Mouse (Mus musculus) cerebellum, adult 11 months (tissue): ENCODE data around the gene Sptssa.

Source experiments
- DNase-seq: peaks from one replicate; pipeline ENCODE4 v3.0.0; 2022

Sptssa gene

DNA sequence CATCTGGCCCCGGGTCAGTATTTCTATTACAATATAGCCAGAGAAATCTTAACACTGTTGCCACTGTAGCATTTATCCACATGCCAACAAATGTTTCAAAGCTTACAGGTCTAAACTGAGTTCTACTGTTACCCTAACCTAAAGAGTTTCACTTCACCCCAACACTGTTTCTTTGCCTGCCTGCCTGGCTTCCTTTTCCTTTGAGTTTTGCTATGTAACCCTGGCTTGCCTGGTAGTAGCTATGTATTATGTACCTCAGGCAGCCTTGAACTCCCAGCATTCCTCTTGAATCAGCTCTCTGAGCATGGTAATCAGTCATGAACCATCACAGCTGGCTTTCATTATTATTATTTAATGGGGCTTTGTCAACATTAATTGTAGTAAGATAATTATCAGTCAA lies 1.6 kb downstream of the Sptssa start:
- no peak for DNase-seq

DNA sequence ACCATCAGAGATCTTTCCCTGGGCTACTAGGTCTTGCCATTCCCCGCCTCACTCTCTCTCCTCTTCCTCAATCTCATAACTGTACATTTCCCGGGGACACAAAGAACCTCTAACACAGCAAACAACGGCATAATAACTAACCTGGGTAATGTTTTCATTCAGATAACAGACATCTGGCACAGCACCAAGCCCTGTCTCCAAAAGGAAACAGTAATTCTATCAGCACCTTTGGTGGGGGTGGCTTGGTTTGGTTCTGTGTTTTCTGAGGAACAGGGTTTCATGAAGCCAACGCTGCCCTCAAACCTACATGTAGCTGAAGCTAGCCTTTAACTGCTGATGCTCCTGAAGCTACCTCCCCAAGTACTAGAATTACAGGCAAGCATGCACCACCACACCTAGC lies 2.2 kb downstream of the Sptssa start:
- DNase-seq, result no peak

DNA sequence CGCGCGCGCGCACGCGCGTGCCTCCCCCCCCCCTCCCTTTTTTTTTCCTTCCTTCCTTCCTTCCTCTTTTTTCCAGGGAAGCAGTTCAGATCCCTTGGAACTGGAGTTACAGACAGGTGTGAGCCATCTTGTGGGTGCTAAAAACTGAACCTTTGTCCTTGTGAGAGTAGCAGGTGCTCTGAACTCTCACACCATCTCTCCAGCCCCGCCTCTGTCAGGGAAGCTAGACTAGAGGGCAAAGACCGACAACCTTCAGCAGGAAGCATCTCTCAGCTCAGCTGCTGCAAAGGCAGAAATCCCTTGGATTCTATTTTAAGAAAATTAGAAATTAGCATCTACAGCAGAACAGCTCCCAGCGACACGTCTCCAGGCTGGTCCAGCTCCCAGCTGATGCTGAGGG lies 4.0 kb downstream of the Sptssa start:
- DNase-seq, result no peak

DNA sequence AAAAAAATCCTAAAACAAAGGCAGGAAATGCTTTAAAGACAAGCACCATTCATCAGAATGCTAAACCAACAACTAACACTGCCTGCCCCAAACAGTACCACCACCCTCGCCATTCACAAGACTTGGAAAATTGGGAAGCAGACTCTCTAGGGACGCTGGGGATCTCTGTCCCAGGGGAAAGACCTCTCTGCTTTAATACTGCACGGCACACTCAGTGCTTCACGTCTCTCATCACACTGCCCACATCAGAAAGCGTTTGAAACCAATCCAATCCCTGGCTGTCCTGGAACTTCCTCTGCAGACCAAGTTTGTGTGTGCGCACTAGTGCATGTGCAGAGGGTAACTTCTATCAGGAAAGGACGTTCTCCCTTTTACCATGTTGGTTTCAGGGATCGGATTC lies 4.6 kb downstream of the Sptssa start:
- no peak for DNase-seq

DNA sequence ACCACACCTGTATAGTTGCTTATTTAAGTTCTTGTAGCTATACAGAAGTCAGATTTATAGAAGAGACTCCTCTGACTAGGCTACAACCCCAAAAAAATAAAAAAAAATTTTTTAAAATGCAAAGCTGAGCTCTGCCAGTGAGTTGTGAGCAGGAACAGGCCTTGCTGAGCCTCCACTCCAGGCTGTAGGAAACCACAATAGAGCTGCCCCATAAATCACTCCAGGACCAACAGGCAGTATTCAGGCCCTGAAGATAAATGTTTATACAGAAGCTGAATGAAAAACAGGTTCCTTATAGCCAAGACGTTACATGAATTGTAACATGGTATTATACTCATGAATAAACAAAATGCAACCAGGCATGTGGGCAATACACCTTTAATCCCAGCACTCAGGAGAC lies 5.2 kb downstream of the Sptssa start:
- no peak for DNase-seq

DNA sequence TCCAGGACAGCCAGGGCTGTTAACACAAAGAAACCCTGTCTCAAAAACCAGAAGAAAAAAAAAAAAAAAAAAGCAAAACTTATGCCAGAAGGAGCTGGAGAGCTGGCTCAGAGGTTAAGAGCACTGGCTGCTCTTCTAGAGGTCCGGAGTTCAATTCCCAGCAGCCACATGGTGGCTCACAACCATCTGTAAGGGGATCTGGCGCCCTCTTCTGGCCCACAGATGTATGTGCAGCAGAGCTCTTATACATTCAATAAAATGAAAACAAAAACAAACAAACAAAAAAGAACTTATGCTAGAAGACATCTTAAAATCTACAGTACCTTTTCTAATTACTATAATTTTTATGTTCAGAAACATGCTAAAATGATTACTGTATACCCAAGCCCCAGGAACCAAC lies 11.4 kb downstream of the Sptssa start:
- DNase-seq, result no peak

DNA sequence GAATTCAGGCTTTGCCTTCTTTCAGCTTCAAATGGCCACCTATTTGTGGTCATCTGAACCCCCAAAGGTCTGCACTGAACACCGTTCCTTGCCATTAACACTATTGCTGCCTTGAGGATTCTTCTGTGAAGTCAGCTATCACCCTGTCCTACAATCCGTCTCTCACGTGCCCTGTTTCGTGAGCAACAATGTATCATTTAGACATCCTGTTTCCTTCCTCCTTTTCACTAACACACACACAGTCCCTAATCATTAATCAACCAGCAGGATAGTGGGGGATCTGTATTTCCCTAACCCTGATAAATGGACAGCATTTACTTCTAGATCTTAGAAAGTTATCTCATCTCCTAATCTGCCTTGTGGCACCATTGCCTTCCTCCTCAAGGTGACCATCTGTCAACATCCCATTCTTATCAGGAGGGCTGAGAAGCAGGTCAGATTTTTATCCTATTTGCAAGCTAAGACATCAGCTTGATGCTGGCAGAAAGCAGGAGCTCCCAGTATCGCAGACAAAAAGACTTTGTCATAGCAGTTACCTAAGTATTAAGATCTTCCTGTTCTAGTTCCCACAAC lies 13.0 kb downstream of the Sptssa start:
- no peak for DNase-seq

DNA sequence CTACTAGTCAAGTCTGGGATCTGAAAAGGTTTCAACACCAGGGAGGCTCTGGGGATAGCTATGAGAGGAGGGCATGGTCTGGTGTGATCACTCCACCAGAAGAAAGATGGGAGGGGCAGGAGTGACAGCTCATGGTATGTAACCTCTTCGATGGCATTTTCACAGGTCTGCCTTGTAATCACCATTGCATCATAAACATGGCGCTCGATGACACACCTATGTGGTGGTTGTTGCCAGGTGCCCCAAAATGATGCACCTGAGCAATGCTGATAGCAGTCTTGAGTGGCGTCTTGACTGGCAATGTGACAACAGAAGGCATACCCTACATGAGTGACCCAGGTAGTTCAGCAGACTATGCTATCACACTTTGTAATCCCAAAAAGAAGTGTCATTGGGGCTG lies 15.0 kb downstream of the Sptssa start:
- no peak for DNase-seq

DNA sequence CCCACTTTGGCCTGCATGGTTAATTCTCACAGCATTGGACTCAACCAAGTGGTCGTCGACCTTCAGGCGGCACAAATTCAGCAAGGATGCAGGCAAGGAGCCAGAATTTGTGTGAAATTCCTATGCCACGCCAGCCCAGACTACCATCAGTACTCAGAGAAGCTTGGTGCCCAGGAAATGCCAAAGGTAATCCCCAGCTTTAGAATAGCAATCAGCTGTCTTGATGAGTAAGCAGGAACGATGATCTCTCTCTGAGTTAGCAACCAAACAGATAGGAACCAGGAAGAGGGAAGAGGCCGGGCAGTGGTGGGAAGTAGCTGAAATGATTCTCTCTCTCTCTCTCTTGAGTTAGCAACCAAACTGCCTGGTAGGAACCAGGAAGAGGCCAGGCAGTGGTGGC lies 16.1 kb downstream of the Sptssa start:
- no peak for DNase-seq

DNA sequence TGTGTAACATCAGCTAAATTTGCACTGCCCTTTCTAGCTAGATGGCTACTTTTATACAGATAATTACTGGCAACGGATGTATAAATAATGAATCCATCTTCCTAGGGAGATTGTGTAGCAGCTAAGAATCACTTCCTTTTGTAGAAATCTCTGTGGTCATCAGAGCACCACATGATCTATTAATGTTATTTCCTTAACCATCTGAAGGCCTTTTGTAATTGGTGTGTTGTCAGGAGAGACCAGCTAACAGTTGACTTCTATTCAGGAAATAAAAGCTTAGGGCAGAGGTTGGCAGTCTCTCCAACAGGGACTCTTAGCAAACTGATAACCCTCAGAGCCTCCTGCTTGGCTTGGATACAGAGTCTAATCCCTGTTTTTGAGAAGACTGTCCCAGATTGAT lies 19.3 kb downstream of the Sptssa start:
- DNase-seq, result no peak

DNA sequence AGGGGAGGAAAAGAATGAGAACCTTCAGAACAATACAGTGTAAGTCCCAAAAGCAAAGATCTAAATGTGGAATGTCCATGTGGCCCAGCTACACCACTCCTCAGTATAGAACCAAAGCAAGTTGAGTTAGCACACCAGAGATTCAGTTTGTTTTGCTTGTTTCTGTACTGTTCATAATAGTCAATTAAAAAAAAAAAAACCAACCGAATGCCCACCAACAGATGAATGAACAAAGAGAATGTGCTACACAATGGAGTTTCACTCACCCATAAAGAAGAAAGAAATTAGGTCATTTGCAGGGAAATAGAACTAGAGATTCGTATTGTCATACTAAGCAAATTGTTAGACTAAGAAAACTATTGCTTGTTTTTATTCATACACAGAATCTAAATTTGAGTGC lies 24.2 kb downstream of the Sptssa start:
- DNase-seq, result no peak

DNA sequence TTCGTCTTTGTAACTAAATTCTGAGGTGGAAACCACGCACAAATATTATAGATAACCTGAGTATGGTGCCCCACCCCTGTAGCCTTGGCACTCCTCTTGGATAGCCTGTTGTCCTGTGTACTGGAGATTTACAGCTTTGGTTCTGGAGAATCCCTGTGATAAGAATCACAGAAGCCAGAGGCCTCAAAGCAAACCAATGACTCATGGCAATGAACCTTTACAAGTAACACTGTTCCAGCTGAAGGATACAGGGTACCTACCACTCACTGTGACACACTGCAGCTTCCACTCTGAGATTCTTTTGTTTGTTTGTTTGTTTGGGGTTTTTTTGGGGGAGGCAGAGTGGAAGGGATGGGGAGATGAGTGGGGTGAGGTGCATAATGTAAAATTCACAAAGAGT lies 34.4 kb downstream of the Sptssa start:
- DNase-seq, result no peak

DNA sequence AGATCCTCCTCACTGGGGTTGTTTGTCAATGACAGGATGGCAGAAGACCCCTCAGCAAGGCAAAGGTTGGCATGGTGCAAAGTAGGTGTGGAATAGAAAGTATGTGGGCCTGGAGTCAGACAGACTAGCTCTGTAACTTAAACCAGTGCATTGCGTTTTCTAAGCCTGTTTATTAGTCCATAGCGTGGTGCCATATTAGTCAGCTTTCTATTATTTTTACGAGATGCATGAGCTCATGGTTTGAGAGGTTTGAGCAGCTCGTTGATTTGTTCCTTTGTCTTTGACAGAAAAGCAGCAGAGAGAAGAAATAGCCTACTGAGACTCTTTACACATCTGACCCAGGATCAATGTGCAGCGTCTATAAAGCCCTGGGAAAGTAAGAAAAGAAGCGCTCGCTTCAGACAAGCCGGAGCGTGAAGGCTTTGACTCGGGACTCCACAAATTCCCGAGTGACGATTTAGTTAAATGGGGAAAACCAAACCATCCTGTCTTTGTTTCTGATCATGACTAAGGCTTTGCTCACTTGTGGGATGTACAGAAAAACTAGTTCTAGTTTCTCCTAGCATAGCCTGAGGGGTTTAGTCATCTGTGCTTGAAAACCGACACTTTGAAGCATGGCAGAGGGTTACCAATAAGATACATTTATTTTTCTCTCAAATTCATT lies 36.2 kb downstream of the Sptssa start:
- DNase-seq, result no peak

DNA sequence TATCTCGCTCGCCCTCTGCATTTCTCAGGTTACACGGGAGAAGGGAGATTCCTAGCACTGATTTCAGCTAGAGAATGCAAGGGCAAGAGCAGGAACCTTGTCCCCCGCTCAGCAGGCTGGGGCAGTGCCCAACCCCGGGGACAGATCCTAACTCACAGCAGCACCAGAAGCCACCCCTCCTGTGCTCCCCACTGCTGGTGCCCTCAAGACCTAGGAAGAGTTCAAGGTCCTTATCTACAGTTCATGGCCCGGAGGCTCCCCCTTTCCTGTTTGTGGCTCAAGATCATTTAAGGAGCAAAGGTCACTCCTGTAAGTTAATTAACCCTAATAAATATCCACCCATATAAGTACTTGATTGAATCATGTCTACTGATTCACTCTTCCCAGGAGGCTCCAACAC lies 47.4 kb downstream of the Sptssa start:
- no peak for DNase-seq

DNA sequence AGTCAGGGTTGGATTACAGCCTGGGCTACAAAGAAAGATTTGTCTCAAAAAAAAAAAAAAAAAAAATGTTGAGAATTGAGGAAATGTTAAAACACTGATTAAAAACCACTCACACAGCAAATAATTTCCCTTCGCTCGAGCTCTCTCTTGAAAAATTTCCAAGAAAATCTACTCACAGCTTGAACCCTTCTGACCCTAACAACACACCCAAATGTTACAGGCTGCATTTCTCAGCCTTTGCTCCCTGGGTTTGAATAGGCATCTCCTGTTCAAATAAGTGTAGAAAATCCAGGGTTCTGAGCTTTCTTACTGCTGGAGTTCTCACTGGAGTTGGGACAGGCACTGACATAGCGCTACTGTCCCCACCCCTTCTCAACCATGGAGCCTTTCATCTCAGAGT lies 51.2 kb downstream of the Sptssa start:
- no peak for DNase-seq

DNA sequence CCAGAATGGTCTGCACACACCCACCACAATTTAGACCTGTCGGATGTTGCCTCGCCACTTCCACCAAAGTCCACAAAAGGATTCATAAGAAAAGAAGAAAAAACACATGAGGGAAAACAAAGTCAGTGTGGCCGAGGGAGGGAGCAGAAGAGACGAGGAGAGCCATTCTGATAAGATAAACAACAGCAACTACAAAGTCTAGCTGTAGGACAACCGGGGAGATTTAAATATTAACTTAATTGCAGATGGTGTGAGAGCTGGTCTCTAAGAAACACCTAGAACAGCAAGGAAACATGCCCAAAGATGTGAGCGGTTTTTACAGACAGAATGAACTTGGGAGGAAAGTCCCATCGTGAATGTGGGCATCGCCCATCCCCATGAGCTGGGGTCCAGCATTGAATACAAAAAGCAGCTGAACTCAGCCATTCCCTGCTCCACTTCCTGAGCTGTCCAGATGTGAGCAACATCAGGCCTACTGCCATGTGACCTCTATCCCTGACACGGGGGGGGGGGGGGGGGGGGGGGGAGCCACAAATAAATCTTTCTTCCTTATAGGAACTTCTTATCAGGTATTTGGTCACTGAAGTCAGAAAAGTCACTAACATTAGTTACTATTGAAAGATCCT lies 52.7 kb downstream of the Sptssa start:
- DNase-seq, result no peak

DNA sequence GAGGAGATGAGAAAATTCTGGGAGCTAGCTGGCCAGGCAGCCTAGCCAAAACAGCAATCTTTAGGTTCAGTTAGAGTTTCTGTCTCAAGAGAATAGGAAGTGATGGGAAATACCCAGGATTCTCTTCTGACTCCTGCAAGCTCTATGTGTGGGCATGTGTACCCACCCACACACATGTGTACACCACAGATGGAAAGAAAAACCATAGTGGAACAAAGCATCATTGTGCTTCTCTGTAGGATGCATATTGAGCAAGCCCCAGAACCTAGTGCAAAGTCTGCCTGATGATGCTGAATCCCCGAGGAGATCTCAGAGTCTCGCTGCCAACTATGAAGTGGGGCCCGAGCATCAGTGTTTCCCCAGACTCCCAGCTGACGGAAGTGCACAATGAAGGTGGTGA lies 55.9 kb downstream of the Sptssa start:
- DNase-seq, result no peak

DNA sequence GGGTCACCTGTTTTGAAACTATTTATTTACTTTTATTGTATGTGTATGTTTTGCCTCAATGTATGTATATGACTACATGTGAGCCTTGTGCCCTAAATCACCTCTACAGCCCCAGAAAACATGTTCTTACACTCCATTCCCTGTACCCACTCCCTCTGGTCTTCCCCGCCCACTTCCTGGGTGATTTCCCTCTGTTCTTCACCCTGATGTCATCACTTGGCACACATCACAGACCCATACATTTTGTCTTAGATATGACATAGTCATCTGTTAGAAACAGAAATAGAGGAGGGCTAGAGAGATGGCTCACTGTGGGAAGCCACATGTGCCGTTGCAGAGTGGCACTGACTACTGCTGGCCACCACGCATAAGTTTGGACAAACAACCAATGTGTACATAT lies 58.0 kb downstream of the Sptssa start:
- no peak for DNase-seq

DNA sequence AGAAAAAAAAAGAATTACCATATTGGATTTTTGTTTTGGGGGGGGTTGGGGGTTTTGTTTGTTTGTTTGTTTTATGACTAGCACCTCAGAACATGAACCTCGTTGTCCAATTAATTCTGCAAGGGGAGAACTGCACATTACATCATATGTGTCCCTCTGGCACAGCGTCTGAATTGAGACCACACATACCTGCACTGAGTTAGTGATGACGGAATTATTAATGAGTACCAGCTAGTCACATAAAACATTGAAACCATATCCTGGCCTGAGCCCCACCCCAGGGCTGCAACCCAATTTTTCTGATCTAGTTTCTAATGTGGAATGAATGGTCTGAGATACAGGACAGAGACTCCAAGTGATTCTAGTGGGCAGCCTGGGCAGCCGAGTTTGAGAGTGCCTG lies 59.7 kb downstream of the Sptssa start:
- no peak for DNase-seq
